Mouse (Mus musculus): Measurements from ENCODE around the gene Rps3a1. TPM values are rescaled to one million over a fixed set of nuclear protein-coding genes. Genes with fewer than 3 reads are reported as not detected.

The Rps3a1 gene
- polyA plus RNA-seq, 1 experiment from 2014 or later = 721 TPM

DNA sequence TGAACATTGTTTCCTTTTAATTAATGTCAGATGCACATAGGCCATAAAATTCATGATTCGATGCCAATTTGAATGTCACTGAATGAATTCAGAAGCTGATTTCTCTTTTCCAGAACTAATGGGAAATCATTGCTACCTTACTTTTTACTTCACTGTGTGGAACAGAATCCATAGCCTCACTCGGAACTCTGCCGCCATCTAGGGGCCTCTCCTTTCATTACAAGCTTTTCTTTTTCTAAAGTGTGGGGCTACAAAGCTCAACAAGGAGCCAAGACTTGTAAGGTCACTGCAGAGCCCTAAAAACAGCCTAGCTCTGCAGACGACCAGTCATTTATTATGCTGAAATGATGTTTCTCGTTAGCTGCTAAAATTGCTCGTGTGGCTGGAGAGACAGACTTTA is 12.7 kb downstream of the Rps3a1 start:
- Histone ChIP-seq H3K9me3 (ENCODE audit: control insufficient read depth, low read length) (no peaks in the 10 kb centered on the region), H3K36me3 (ENCODE audit: control insufficient read depth, insufficient read depth, low read length) (no peaks in the 10 kb centered on the region), H3K4me1 (ENCODE audit: control insufficient read depth, insufficient read depth, low read length) (no peaks in the 10 kb centered on the region), H3K27me3 (ENCODE audit: control insufficient read depth, insufficient read depth, low read length) (no peaks in the 10 kb centered on the region), H3K4me2 (ENCODE audit: low read length) (no peak overlapping the region), H3K27ac (replicated peaks; ENCODE audit: low read depth, low read length) (no peak overlapping the region), H3K9ac (replicated peaks; ENCODE audit: low read length) (no peak overlapping the region), H3K4me3 (replicated peaks; ENCODE audit: low read depth, low read length) (no peak overlapping the region)
- ATAC-seq (ENCODE audit: low FRiP score, low TSS enrichment) (no peak), DNase-seq (peak; percentile 87)
- 12% methylated on average over 6 of the region's 6 CpGs for WGBS

DNA sequence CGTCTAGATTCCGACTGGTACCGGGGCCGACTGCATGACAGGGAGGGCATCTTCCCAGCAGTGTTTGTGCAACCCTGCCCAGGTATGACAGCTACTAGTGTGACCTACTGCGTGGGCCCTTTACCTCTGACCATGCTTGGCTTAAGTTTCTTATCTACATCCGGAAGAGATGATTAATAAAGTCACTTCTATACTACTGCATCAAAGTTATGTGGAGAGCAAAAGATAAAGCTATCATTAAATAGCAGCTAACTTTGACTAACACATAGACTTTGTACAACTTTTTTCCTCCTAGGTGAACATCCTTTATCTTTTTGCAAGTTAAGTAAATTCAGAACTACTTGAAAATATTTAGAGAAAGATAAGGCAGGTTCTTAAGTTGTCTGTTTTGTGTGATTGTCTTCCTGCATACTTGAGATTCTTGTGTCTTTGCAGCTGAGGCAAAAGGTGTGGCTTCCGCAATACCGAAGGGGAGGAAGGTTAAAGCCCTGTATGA is 19.2 kb downstream of the Rps3a1 start:
- H3K9me3 ChIP-seq (ENCODE audit: control insufficient read depth, low read length) = no peaks in the 10 kb centered on the region
- 95% methylated on average over 8 of the region's 8 CpGs for WGBS
- no peaks in the 10 kb centered on the region for H3K36me3 ChIP-seq (ENCODE audit: control insufficient read depth, insufficient read depth, low read length)
- no peak overlapping the region for H3K4me2 ChIP-seq (ENCODE audit: low read length)
- ATAC-seq (ENCODE audit: low FRiP score, low TSS enrichment) (no peak), DNase-seq (no peak)
- no peaks in the 10 kb centered on the region for H3K4me1 ChIP-seq (ENCODE audit: control insufficient read depth, insufficient read depth, low read length)
- no peak overlapping the region for H3K27ac ChIP-seq (replicated peaks; ENCODE audit: low read depth, low read length)
- H3K4me3 ChIP-seq (replicated peaks; ENCODE audit: low read depth, low read length) = no peak overlapping the region
- H3K27me3 ChIP-seq (ENCODE audit: control insufficient read depth, insufficient read depth, low read length) = no peaks in the 10 kb centered on the region
- no peak overlapping the region for H3K9ac ChIP-seq (replicated peaks; ENCODE audit: low read length)

DNA sequence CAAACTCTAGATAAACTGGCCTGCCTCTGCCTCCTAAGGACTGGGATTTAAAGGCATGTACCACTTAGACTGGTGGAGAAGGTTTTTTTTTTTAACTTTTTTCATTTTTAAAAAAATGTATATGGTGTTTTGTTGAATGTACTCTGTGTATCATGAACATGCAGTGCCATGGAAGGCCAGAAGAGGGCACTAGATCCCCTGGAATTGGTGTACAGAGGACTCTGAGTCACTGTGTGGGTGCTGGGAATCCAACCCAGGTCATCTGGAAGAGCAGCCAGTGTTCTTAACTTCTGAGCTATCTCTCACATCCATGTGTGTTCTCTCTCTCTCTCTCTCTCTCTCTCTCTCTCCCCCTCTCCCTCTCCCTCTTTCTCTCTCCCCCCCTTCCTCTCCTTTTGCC is 20.3 kb downstream of the Rps3a1 start:
- DNase-seq (no peak), ATAC-seq (ENCODE audit: low FRiP score, low TSS enrichment) (no peak)
- Histone ChIP-seq H3K4me2 (ENCODE audit: low read length) (no peak overlapping the region), H3K4me3 (replicated peaks; ENCODE audit: low read depth, low read length) (no peak overlapping the region), H3K9me3 (ENCODE audit: control insufficient read depth, low read length) (no peaks in the 10 kb centered on the region), H3K27ac (replicated peaks; ENCODE audit: low read depth, low read length) (no peak overlapping the region), H3K36me3 (ENCODE audit: control insufficient read depth, insufficient read depth, low read length) (no peaks in the 10 kb centered on the region), H3K9ac (replicated peaks; ENCODE audit: low read length) (no peak overlapping the region), H3K27me3 (ENCODE audit: control insufficient read depth, insufficient read depth, low read length) (no peaks in the 10 kb centered on the region), H3K4me1 (ENCODE audit: control insufficient read depth, insufficient read depth, low read length) (no peaks in the 10 kb centered on the region)

DNA sequence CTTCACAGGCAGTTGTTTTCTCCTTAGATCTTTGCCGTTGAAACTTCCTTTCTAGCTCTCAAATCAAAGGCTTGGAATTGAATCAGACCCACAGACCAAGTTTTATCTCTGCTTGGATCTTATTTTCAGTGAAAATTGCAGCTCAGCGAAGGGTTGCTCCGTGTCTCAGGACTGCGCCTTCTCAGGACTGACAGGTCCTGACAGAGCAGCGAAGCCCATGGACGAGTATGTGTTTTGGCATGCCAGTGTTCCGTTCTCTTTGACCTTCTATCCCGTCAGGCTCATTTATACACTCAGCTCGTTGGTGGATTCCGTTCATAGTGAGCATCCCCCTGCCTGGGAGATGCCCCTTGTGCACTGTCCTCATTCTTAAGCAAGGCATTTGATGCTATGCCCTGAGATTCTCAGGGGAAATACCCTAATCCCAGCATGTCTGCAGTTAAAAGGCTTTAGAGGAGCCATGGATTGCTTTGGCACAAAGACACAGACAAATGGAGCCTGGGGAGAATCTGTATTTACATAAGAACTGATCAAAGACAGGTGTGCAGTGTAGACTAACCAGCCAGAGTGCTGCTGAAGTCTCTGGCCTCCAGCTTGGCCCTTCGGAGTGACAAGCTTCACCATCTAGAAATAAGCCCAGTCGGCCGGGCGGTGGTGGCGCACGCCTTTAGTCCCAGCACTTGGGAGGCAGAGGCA is 23.1 kb downstream of the Rps3a1 start:
- H3K9ac ChIP-seq (replicated peaks; ENCODE audit: low read length) = no peak overlapping the region
- no peak for ATAC-seq (ENCODE audit: low FRiP score, low TSS enrichment)
- no peak overlapping the region for H3K4me3 ChIP-seq (replicated peaks; ENCODE audit: low read depth, low read length)
- no peaks in the 10 kb centered on the region for H3K36me3 ChIP-seq (ENCODE audit: control insufficient read depth, insufficient read depth, low read length)
- peak overlapping the region; percentile 55 for H3K27ac ChIP-seq (replicated peaks; ENCODE audit: low read depth, low read length)
- H3K4me2 ChIP-seq (ENCODE audit: low read length) = no peak overlapping the region
- H3K9me3 ChIP-seq (ENCODE audit: control insufficient read depth, low read length) = no peaks in the 10 kb centered on the region
- no peaks in the 10 kb centered on the region for H3K4me1 ChIP-seq (ENCODE audit: control insufficient read depth, insufficient read depth, low read length)
- no peaks in the 10 kb centered on the region for H3K27me3 ChIP-seq (ENCODE audit: control insufficient read depth, insufficient read depth, low read length)
- DNase-seq = peak; percentile 28
- WGBS = 64% methylated on average over 16 of the region's 16 CpGs

DNA sequence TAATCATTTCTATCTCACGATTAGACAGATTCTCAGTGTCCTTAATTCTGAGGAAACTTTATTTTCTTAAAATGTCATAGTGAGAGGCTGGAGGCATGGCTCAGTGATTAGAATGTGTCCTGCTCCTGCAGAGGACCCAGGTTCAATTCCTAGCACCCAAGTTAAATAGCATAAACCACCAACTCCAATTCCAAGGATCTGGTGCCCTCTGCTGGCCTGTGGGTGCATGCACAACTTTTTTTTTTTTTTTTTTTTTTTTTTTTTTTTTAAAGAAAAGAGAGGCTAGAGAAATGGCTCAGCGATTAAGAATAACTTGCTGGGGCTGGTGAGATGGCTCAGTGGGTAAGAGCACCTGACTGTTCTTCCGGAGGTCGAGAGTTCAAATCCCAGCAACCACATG is 25.6 kb downstream of the Rps3a1 start:
- Histone ChIP-seq H3K9ac (replicated peaks; ENCODE audit: low read length) (no peak overlapping the region), H3K27ac (replicated peaks; ENCODE audit: low read depth, low read length) (no peak overlapping the region), H3K36me3 (ENCODE audit: control insufficient read depth, insufficient read depth, low read length) (no peaks in the 10 kb centered on the region), H3K27me3 (ENCODE audit: control insufficient read depth, insufficient read depth, low read length) (no peaks in the 10 kb centered on the region), H3K9me3 (ENCODE audit: control insufficient read depth, low read length) (no peaks in the 10 kb centered on the region), H3K4me3 (replicated peaks; ENCODE audit: low read depth, low read length) (no peak overlapping the region), H3K4me2 (ENCODE audit: low read length) (no peak overlapping the region), H3K4me1 (ENCODE audit: control insufficient read depth, insufficient read depth, low read length) (no peaks in the 10 kb centered on the region)
- WGBS = 85% methylated on average over 4 of the region's 4 CpGs
- no peak for DNase-seq
- ATAC-seq (ENCODE audit: low FRiP score, low TSS enrichment) = no peak

DNA sequence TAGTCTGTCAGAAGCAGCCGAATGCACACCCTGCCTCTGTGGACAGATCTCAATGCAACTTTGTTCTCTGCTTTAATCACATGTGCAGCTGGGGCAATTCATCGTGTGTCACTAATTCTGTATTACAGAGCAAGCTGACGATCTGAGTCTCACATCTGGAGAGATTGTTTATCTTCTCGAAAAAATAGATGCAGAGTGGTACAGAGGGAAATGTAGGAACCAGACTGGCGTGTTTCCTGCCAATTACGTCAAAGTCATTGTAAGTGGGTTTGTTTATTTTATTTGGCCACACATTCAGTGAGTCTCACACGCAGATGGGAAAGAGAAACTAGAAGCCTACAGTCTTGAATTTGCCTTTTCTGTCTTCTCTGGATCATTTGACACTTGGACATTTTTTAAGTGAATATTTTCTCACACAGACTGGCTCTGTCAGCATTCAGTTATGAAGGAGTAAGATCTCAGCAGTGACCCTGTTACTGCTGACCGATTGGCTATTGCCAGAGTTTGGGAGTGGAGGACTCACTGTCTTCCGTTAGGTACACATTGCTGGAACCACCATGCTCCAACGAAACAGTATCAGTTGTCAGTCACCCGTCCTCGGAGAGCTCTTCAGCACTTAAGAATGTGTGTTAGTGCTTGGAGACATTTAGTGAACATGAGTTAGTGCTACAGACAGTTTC is 27.7 kb downstream of the Rps3a1 start:
- WGBS = 79% methylated on average over 12 of the region's 12 CpGs
- Histone ChIP-seq H3K9ac (replicated peaks; ENCODE audit: low read length) (no peak overlapping the region), H3K27me3 (ENCODE audit: control insufficient read depth, insufficient read depth, low read length) (no peaks in the 10 kb centered on the region), H3K4me3 (replicated peaks; ENCODE audit: low read depth, low read length) (no peak overlapping the region), H3K9me3 (ENCODE audit: control insufficient read depth, low read length) (no peaks in the 10 kb centered on the region), H3K36me3 (ENCODE audit: control insufficient read depth, insufficient read depth, low read length) (no peaks in the 10 kb centered on the region), H3K4me2 (ENCODE audit: low read length) (no peak overlapping the region), H3K27ac (replicated peaks; ENCODE audit: low read depth, low read length) (no peak overlapping the region), H3K4me1 (ENCODE audit: control insufficient read depth, insufficient read depth, low read length) (0 out of 2 replicates have a peak, but pooled peaks cover 3% of the 10 kb centered on the region)
- ATAC-seq (ENCODE audit: low FRiP score, low TSS enrichment) (no peak), DNase-seq (no peak)

DNA sequence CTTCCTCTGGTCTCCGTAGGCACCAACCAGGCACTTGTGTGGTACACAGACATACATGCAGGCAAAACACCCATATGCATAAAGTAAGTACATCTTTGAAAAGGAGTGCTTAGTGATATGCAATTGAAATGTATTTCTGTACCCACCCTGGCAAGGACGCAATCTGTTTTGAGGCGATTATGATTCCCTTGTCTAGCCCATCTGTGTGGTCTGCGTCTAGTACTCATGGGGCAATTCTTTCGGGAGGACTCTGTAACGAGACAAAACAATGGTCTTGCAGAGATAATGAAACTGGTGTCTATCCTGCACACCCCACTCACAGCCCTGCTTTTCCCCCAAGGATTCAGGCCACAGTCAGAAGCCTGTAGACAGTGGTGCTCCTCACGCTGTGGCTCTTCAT is 29.7 kb downstream of the Rps3a1 start:
- Histone ChIP-seq H3K9me3 (ENCODE audit: control insufficient read depth, low read length) (no peaks in the 10 kb centered on the region), H3K4me3 (replicated peaks; ENCODE audit: low read depth, low read length) (no peak overlapping the region), H3K27me3 (ENCODE audit: control insufficient read depth, insufficient read depth, low read length) (no peaks in the 10 kb centered on the region), H3K27ac (replicated peaks; ENCODE audit: low read depth, low read length) (no peak overlapping the region), H3K9ac (replicated peaks; ENCODE audit: low read length) (no peak overlapping the region), H3K4me1 (ENCODE audit: control insufficient read depth, insufficient read depth, low read length) (peaks cover 5% of the 10 kb centered on the region), H3K36me3 (ENCODE audit: control insufficient read depth, insufficient read depth, low read length) (no peaks in the 10 kb centered on the region), H3K4me2 (ENCODE audit: low read length) (no peak overlapping the region)
- DNase-seq = no peak
- WGBS = 61% methylated on average over 7 of the region's 7 CpGs
- no peak for ATAC-seq (ENCODE audit: low FRiP score, low TSS enrichment)

DNA sequence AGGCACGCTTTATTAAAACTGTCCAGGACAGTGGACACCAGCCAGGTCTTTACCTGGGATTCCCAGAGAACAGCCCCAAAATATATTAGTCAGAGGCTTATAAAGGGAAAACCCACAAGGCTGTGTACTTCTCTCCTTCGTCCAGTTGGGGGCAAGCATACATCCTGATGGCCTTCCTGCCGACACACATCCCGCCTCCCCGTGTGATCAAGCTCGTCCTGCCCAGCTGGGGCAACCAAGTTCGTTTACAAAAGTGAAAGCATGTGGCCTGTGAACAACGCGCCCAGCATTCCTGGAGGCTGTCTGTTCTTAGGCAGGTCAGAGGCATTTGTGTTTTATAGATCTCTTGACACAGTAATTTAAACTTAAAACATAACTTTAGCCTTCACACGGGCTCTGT is 32.4 kb downstream of the Rps3a1 start:
- ATAC-seq (ENCODE audit: low FRiP score, low TSS enrichment) = no peak

DNA sequence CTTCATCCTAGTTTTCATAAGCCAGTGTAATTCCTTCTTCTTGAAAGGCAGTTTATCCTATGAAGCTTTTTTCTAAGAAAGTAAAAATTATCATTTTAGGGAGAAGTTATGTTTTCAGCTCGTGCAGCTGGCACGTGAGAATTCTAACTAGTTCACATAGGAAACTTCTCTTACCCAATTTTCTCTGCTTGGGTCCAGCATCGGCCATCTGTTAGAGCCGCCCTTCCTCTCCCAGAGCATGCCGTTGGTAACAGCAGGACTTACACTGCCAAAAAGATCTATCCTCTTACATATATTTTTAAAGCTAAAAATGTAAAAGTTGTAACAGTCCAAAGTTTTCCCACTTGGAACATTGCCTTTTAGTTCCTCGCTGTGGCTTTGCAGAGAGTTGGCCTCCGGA is 33.4 kb downstream of the Rps3a1 start:
- Histone ChIP-seq H3K4me2 (ENCODE audit: low read length) (no peak overlapping the region), H3K27me3 (ENCODE audit: control insufficient read depth, insufficient read depth, low read length) (no peaks in the 10 kb centered on the region), H3K4me3 (replicated peaks; ENCODE audit: low read depth, low read length) (no peak overlapping the region), H3K36me3 (ENCODE audit: control insufficient read depth, insufficient read depth, low read length) (no peaks in the 10 kb centered on the region), H3K27ac (replicated peaks; ENCODE audit: low read depth, low read length) (no peak overlapping the region), H3K9me3 (ENCODE audit: control insufficient read depth, low read length) (no peaks in the 10 kb centered on the region), H3K9ac (replicated peaks; ENCODE audit: low read length) (no peak overlapping the region), H3K4me1 (ENCODE audit: control insufficient read depth, insufficient read depth, low read length) (peaks cover 7% of the 10 kb centered on the region)
- ATAC-seq (ENCODE audit: low FRiP score, low TSS enrichment) (no peak), DNase-seq (no peak)
- WGBS = 94% methylated on average over 7 of the region's 7 CpGs

More for the DNA sequence above, 32.4 kb downstream of the Rps3a1 start:
- Histone ChIP-seq H3K9ac (replicated peaks; ENCODE audit: low read length) (no peak overlapping the region), H3K27ac (replicated peaks; ENCODE audit: low read depth, low read length) (no peak overlapping the region), H3K9me3 (ENCODE audit: control insufficient read depth, low read length) (no peaks in the 10 kb centered on the region), H3K4me3 (replicated peaks; ENCODE audit: low read depth, low read length) (no peak overlapping the region), H3K4me2 (ENCODE audit: low read length) (no peak overlapping the region), H3K4me1 (ENCODE audit: control insufficient read depth, insufficient read depth, low read length) (peaks cover 7% of the 10 kb centered on the region), H3K36me3 (ENCODE audit: control insufficient read depth, insufficient read depth, low read length) (no peaks in the 10 kb centered on the region), H3K27me3 (ENCODE audit: control insufficient read depth, insufficient read depth, low read length) (no peaks in the 10 kb centered on the region)
- WGBS = 26% methylated on average over 10 of the region's 10 CpGs
- DNase-seq = no peak
